Mouse (Mus musculus): Measurements from ENCODE around the gene Wwox.
A peak's percentile ranks its signal among the peaks of the same experiment; 100 is the strongest.

The Wwox gene

GRCm38 (mm10) chr8:114968842-114969241 lies 529.4 kb downstream of the Wwox start:
- no peak for DNase-seq (ENCODE audit: low spot score)

- peak; percentile 38 for DNase-seq (ENCODE audit: low spot score)
These were observed 531.9 kb downstream of the Wwox start for GRCm38 (mm10) chr8:114971378-114971777.

- no peak for DNase-seq (ENCODE audit: low spot score)
These were observed 533.6 kb downstream of the Wwox start for GRCm38 (mm10) chr8:114973002-114973461.

GRCm38 (mm10) chr8:114974336-114974950 lies 535.0 kb downstream of the Wwox start:
- no peak for DNase-seq (ENCODE audit: low spot score)

- no peak for DNase-seq (ENCODE audit: low spot score)
These were observed 538.3 kb downstream of the Wwox start for GRCm38 (mm10) chr8:114977746-114978145.

- DNase-seq (ENCODE audit: low spot score): no peak
These were observed 538.9 kb downstream of the Wwox start for GRCm38 (mm10) chr8:114978206-114978960.

- DNase-seq (ENCODE audit: low spot score): no peak
These were observed 540.2 kb downstream of the Wwox start for GRCm38 (mm10) chr8:114979671-114980070.

- DNase-seq (ENCODE audit: low spot score): no peak
These were observed 543.3 kb downstream of the Wwox start for GRCm38 (mm10) chr8:114982762-114983161.

GRCm38 (mm10) chr8:114984500-114984899 lies 545.0 kb downstream of the Wwox start:
- no peak for DNase-seq (ENCODE audit: low spot score)

GRCm38 (mm10) chr8:114985996-114986395 lies 546.5 kb downstream of the Wwox start:
- no peak for DNase-seq (ENCODE audit: low spot score)

- no peak for DNase-seq (ENCODE audit: low spot score)
These were observed 547.5 kb downstream of the Wwox start for GRCm38 (mm10) chr8:114986971-114987370.

- no peak for DNase-seq (ENCODE audit: low spot score)
These were observed 551.6 kb downstream of the Wwox start for GRCm38 (mm10) chr8:114990865-114991613.

- DNase-seq (ENCODE audit: low spot score): no peak
These were observed 561.3 kb downstream of the Wwox start for GRCm38 (mm10) chr8:115000736-115001135.

- DNase-seq (ENCODE audit: low spot score): no peak
These were observed 565.6 kb downstream of the Wwox start for GRCm38 (mm10) chr8:115005021-115005420.

- DNase-seq (ENCODE audit: low spot score): no peak
These were observed 567.1 kb downstream of the Wwox start for GRCm38 (mm10) chr8:115006561-115006960.

GRCm38 (mm10) chr8:115007280-115007679 lies 567.8 kb downstream of the Wwox start:
- no peak for DNase-seq (ENCODE audit: low spot score)

GRCm38 (mm10) chr8:115008624-115009620 lies 569.5 kb downstream of the Wwox start:
- no peak for DNase-seq (ENCODE audit: low spot score)

GRCm38 (mm10) chr8:115009897-115010768 lies 570.7 kb downstream of the Wwox start:
- no peak for DNase-seq (ENCODE audit: low spot score)

- DNase-seq (ENCODE audit: low spot score): no peak
These were observed 571.3 kb downstream of the Wwox start for GRCm38 (mm10) chr8:115010769-115011073.

- DNase-seq (ENCODE audit: low spot score): no peak
These were observed 580.2 kb downstream of the Wwox start for GRCm38 (mm10) chr8:115019661-115020060.

- DNase-seq (ENCODE audit: low spot score): no peak
These were observed 582.3 kb downstream of the Wwox start for GRCm38 (mm10) chr8:115021731-115022130.
